Mouse (Mus musculus) forebrain, embryonic 14.5 days (tissue): Measurements from ENCODE around the gene Foxl2. TPM values are rescaled to one million over a fixed set of nuclear protein-coding genes. Genes with fewer than 3 reads are reported as not detected.
A peak's percentile ranks its signal among the peaks of the same experiment; 100 is the strongest.

Experiments used
- ATAC-seq: fragments of 200-750 bp; cut with Nextera tagmentation; 2 replicates; pipeline ENCODE4 v1.8.0; 2017; ENCODE audit warnings: mild to moderate bottlenecking, moderate library complexity
- DNase-seq: peaks from one replicate; pipeline ENCODE4 v3.0.0-alpha.2; 2015; ENCODE audit warnings: low spot score
- H3K27ac ChIP-seq: fragments of 300-500 bp; sonication (generic); 2 replicates; pipeline ENCODE4 v1.5.1; 2014; ENCODE audit warnings: low read depth, mild to moderate bottlenecking, control low read depth, low read length, moderate library complexity
- H3K27me3 ChIP-seq: fragments of 300-500 bp; sonication (generic); replicated peaks from 2 replicates; pipeline ENCODE4 v1.6.1; 2014; ENCODE audit warnings: low read length, control low read depth, mixed read lengths; ENCODE audit not compliant: control insufficient read depth, insufficient read depth
- H3K36me3 ChIP-seq: fragments of 300-500 bp; sonication (generic); 2 replicates; pipeline ENCODE4 v1.6.1; 2014; ENCODE audit warnings: low read length, control low read depth; ENCODE audit not compliant: control insufficient read depth, insufficient read depth
- H3K4me1 ChIP-seq: fragments of 300-500 bp; sonication (generic); 2 replicates; pipeline ENCODE4 v1.6.1; 2014; ENCODE audit warnings: antibody characterized with exemption, low read length, control low read depth; ENCODE audit not compliant: control insufficient read depth, insufficient read depth
- H3K4me2 ChIP-seq: fragments of 300-500 bp; sonication (generic); 2 replicates; pipeline ENCODE4 v1.6.1; 2014; ENCODE audit warnings: mild to moderate bottlenecking, control low read depth, low read length
- H3K4me3 ChIP-seq: fragments of 300-500 bp; sonication (generic); 2 replicates; pipeline ENCODE4 v1.5.1; 2014; ENCODE audit warnings: low read depth, low read length, control low read depth
- H3K9ac ChIP-seq: fragments of 300-500 bp; sonication (generic); 2 replicates; pipeline ENCODE4 v1.6.1; 2014; ENCODE audit warnings: mild to moderate bottlenecking, low read length, control low read depth, moderate library complexity
- H3K9me3 ChIP-seq: fragments of 300-500 bp; sonication (generic); replicated peaks from 2 replicates; pipeline ENCODE4 v1.6.1; 2016; ENCODE audit warnings: low read length, control low read depth, mixed read lengths; ENCODE audit not compliant: control insufficient read depth
- WGBS: fragments of 180-500 bp; shearing (Covaris S2); extraction: QIAGEN DNeasy Blood & Tissue Kit; methylation state at CpG from one replicate; pipeline ENCODE4 v1.1.7; 2014; 5-methylcytosine and 5-hydroxymethylcytosine counted together
- polyA plus RNA-seq: library from polyadenylated mRNA; unstranded; fragments of >200 nt; fragmentation: Nextera tagmentation; extraction: Ambion mirVana; gene quantifications from 2 replicates; pipeline ENCODE4 v1.2.1, GENCODE M21; 2014

The Foxl2 gene
- polyA plus RNA-seq, 1 experiment from 2014 or later: 0.43 TPM

GRCm38 (mm10) chr9:98974898-98975297, 19.8 kb downstream of the Foxl2 start:
- no peak overlapping the region for H3K9ac ChIP-seq
- peaks cover 63% of the 10 kb centered on the region for H3K27me3 ChIP-seq
- peaks cover 6% of the 10 kb centered on the region; the same call in 1 of the 2 replicates for H3K9me3 ChIP-seq
- no peaks in the 10 kb centered on the region; the same call in 1 of the 2 replicates for H3K4me1 ChIP-seq
- no peaks in the 10 kb centered on the region for H3K36me3 ChIP-seq
- no peak for DNase-seq
- no peak overlapping the region for H3K4me3 ChIP-seq
- no peak for ATAC-seq
- H3K27ac ChIP-seq: no peak overlapping the region
- WGBS: 32% methylated on average over 2 of the region's 2 CpGs
- H3K4me2 ChIP-seq: no peak overlapping the region

DNA sequence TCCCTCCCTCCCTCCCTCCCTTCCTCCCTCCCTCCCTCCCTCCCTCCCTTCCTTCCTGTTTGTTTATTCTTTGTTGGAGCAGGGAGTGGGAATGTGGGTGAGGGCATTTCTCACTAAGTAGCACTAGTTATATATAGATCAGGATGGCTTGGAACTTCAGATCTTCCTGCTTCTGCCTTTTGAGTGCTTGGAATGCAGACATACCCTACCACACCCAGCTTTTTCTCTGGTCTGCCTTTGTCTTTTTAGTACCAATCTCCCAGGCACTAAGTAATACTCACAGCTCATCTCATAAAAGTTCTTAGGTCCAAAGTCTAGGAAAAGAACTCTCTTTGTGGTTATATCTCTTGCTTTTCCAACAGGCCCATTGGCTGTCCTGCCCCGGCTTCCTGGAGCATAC, 21.0 kb downstream of the Foxl2 start:
- Histone ChIP-seq H3K36me3 (no peaks in the 10 kb centered on the region), H3K4me1 (no peaks in the 10 kb centered on the region; the same call in 1 of the 2 replicates), H3K27me3 (peaks cover 51% of the 10 kb centered on the region), H3K4me3 (no peak overlapping the region), H3K4me2 (no peak overlapping the region), H3K9ac (no peak overlapping the region), H3K9me3 (no peaks in the 10 kb centered on the region), H3K27ac (no peak overlapping the region)
- DNase-seq: no peak
- no peak for ATAC-seq
- WGBS: 90% methylated on average over 1 of the region's 1 CpGs

DNA sequence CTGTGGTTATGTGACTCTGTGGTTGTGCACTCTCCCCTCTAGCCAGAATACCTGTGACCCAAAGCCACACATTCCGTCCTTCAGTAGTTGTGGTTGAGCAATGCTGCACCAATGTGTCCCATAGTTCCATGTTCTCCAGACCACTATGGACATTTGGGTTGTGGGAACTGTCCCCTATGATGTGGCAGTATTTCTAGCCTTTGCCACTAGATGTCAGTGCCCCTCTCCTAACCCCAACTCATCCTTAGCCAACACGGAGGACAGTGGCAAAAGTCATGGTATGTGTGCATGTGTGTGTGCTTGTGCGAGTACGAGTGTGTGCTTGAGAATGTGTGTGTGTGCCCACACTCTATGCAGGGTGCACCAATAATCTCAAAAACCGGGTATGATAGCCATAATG, 21.4 kb downstream of the Foxl2 start:
- H3K4me3 ChIP-seq: no peak overlapping the region
- no peaks in the 10 kb centered on the region; the same call in 1 of the 2 replicates for H3K4me1 ChIP-seq
- H3K36me3 ChIP-seq: no peaks in the 10 kb centered on the region
- H3K27me3 ChIP-seq: peaks cover 46% of the 10 kb centered on the region
- ATAC-seq: no peak
- H3K9ac ChIP-seq: no peak overlapping the region
- H3K4me2 ChIP-seq: no peak overlapping the region
- WGBS: 47% methylated on average over 5 of the region's 5 CpGs
- DNase-seq: no peak
- no peak overlapping the region for H3K27ac ChIP-seq
- H3K9me3 ChIP-seq: no peaks in the 10 kb centered on the region

DNA sequence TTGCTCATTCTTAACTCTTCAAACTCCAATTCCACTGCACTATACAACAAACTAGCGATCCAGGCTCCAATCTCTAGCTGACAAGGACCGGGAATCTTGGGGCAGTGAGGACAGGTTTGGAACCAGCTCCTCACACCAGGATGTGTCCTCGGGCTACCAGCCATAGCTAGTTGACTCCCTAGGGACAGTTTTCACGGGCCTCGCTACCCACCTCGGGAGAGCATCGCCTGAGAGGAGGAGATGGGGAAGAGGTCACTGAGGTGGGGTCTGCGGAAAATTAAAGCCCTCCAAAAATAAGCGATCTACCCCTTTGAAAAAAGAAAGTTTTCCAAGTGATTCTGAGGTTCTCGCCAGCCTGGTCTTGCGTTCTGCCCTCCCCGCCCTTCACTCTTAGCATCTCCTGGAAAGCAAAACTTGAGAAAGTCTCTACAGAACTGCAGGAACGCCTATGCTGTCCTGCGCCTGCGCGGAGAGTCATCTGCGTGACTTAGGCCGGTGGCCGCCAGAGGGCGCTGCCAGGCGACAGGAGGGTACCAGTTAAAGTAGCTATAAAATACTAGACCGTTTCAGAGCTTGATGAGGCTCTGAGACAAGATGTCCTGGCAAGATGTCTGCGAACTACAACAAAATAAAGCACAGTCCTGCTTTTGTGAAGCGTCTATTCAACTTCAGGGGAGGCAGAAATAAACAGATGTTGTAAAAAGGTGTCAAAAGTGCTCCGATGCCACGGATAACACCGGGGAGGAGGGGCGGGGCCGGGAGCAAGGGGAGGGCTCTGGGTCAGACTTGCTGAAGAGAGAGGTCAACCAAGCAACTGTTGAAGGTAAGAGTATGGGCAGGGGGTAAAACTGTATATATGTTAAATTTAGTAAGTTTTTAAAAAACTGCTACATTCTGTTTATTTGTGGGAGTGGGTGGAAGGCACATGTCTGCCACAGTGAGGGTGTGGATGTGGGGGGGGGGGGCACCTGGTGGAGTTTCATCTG, 24.6 kb downstream of the Foxl2 start:
- 3% methylated on average over 29 of the region's 29 CpGs for WGBS
- Histone ChIP-seq H3K9ac (no peak overlapping the region), H3K9me3 (no peaks in the 10 kb centered on the region), H3K36me3 (no peaks in the 10 kb centered on the region), H3K27me3 (peaks cover 25% of the 10 kb centered on the region), H3K4me1 (no peaks in the 10 kb centered on the region), H3K4me2 (peak overlapping the region; percentile 52), H3K4me3 (peak overlapping the region; percentile 20; the same call in 1 of the 2 replicates), H3K27ac (no peak overlapping the region)
- ATAC-seq: peak; percentile 85
- DNase-seq: peak; percentile 91

- Histone ChIP-seq H3K9ac (peak within 1 kb of the TSS; percentile 84), H3K4me1 (peaks cover 9% of the 10 kb centered on the region), H3K9me3 (no peaks in the 10 kb centered on the region), H3K27me3 (0 out of 2 replicates have a peak, but pooled peaks cover 7% of the 10 kb centered on the region), H3K4me2 (peak within 1 kb of the TSS; percentile 72), H3K36me3 (no peaks in the 10 kb centered on the region), H3K4me3 (peak within 1 kb of the TSS; percentile 70), H3K27ac (peak within 1 kb of the TSS; percentile 63; the same call in 1 of the 2 replicates)
- under 1% methylated on average over 45 of the region's 45 CpGs for WGBS
- ATAC-seq (peak; percentile 98), DNase-seq (peak; percentile 99)
Measured at GRCm38 (mm10) chr9:98985800-98986475, 30.9 kb downstream of the Foxl2 start, which contains the start of gene Faim. TSS of gene Faim (plus strand) at chr9:98986373.

DNA sequence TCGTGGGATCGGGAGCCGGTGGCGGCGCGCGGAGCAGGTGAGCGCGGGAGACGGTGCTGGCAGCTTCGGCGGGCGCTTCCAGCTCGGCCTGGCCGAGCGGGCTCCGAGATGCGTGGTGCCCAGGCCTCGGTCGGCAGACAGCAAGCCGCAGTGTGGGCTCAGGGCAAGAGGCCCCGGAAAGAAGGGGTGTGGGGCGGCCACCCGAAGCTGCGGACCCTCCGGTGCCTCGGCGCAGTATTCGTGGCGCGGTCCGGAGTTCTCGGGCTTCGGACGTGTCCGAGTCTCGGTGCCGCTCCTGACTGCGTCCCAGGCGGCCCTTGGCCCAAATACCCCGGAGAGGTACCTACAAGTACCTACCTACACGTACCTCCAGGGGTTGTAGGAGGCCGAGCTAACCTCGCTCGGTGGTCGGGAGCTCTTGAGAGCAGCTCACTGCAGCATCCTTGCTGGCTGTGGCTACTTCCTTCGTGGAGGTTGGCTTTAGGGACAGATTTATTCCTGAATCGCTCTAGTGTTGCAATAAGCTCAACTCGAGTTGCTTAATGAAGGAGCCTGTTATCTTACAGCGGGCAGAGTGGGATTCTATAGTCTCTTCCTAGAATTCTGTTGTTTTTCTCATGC, 31.5 kb downstream of the Foxl2 start:
- no peak; the same call in none of the 2 replicates for ATAC-seq
- H3K27me3 ChIP-seq: 0 out of 2 replicates have a peak, but pooled peaks cover 7% of the 10 kb centered on the region
- H3K4me2 ChIP-seq: peak overlapping the region; percentile 72
- no peaks in the 10 kb centered on the region for H3K9me3 ChIP-seq
- H3K27ac ChIP-seq: no peak overlapping the region
- peak; percentile 30 for DNase-seq
- H3K4me3 ChIP-seq: peak overlapping the region; percentile 70
- no peaks in the 10 kb centered on the region for H3K36me3 ChIP-seq
- peaks cover 9% of the 10 kb centered on the region for H3K4me1 ChIP-seq
- peak overlapping the region; percentile 84 for H3K9ac ChIP-seq
- WGBS: under 1% methylated on average over 44 of the region's 50 CpGs

DNA sequence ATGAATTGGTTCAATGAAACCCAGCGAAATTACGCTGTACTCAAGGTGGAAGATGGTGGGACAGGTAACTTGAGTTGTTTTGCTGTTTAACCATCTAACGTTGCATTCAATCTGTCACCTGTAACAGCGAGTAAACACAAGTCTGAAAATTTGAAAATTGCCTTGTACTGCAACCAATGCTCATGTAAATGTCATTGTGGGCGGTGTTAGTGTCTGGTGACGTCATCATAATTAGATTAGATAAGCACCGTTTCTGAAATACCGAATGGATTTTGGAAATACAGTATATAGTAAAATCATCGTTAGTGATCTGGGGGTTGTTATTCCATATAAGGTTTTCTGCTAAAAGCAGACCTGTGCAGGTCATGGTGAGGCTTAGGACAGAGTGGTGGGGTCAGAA, 32.0 kb downstream of the Foxl2 start:
- WGBS: 47% methylated on average over 9 of the region's 9 CpGs
- Histone ChIP-seq H3K4me1 (peaks cover 9% of the 10 kb centered on the region), H3K27ac (no peak overlapping the region), H3K27me3 (0 out of 2 replicates have a peak, but pooled peaks cover 6% of the 10 kb centered on the region), H3K4me2 (peak overlapping the region; percentile 72), H3K4me3 (peak overlapping the region; percentile 70), H3K9me3 (no peaks in the 10 kb centered on the region), H3K9ac (peak overlapping the region; percentile 84), H3K36me3 (no peaks in the 10 kb centered on the region)
- ATAC-seq (no peak), DNase-seq (peak; percentile 41)

- Histone ChIP-seq H3K27me3 (no peaks in the 10 kb centered on the region), H3K4me3 (no peak overlapping the region), H3K27ac (no peak overlapping the region), H3K4me1 (no peaks in the 10 kb centered on the region), H3K9ac (no peak overlapping the region), H3K36me3 (peaks cover 22% of the 10 kb centered on the region; the same call in 1 of the 2 replicates), H3K4me2 (no peak overlapping the region), H3K9me3 (no peaks in the 10 kb centered on the region)
- no peak for ATAC-seq
- DNase-seq: no peak
- 88% methylated on average over 4 of the region's 4 CpGs for WGBS
Measured at GRCm38 (mm10) chr9:98994103-98994502, 39.0 kb downstream of the Foxl2 start.
